Mouse (Mus musculus) MEL (cell line): ENCODE measurements at regions not wholly inside any gene's neighbourhood (a gene's known extent, or its start where the extent isn't known, plus 50 kb on each side); places are given as distances from the start of the nearest gene placed in this dataset.

Source experiments
- DNase-seq: peaks from one replicate; pipeline ENCODE4 v3.0.0; 2011; ENCODE audit warnings: low read depth, low spot score
- H3K27ac ChIP-seq: 2 replicates; pipeline ENCODE4 v1.5.1; 2012; ENCODE audit warnings: low read depth, mild to moderate bottlenecking, control low read depth, low read length, moderate library complexity; ENCODE audit not compliant: control insufficient read depth
- H3K27me3 ChIP-seq, 2 experiments: fragments of 150-350 bp in 1 of 2; sonication (generic) in 1 of 2; 2 replicates each; pipeline ENCODE4 v1.6.1; 2012; ENCODE audit warnings: low read length in 2 of 2, mild to moderate bottlenecking in 2 of 2, improper control_type of control experiment in 1 of 2, moderate library complexity in 1 of 2; ENCODE audit not compliant: insufficient read depth in 2 of 2, control insufficient read depth in 1 of 2
- H3K36me3 ChIP-seq, 2 experiments: 2 replicates each; pipeline ENCODE4 v1.6.1; 2012 to 2014; ENCODE audit warnings: low read length in 2 of 2, improper control_type of control experiment in 1 of 2, inconsistent platforms in 1 of 2, mild to moderate bottlenecking in 1 of 2; ENCODE audit not compliant: insufficient read depth in 2 of 2, control insufficient read depth in 1 of 2
- H3K4me1 ChIP-seq, 2 experiments: fragments of 150-350 bp in 1 of 2; sonication (generic) in 1 of 2; 2 replicates each; pipeline ENCODE4 v1.6.1; 2012; ENCODE audit warnings: low read length in 2 of 2, improper control_type of control experiment in 1 of 2, mild to moderate bottlenecking in 1 of 2; ENCODE audit not compliant: insufficient read depth in 2 of 2, control insufficient read depth in 1 of 2
- H3K4me3 ChIP-seq, 2 experiments: fragments of 150-350 bp in 1 of 2; sonication (generic) in 1 of 2; 2 replicates each; pipeline ENCODE4 v1.5.1; 2012; ENCODE audit warnings: low read depth in 2 of 2, low read length in 2 of 2, mild to moderate bottlenecking in 2 of 2, moderate library complexity in 2 of 2, control low read depth in 1 of 2, improper control_type of control experiment in 1 of 2; ENCODE audit not compliant: control insufficient read depth in 1 of 2, insufficient read depth in 1 of 2
- H3K79me2 ChIP-seq: 2 replicates; pipeline ENCODE4 v1.6.1; 2012; ENCODE audit warnings: mild to moderate bottlenecking, low read length, moderate library complexity; ENCODE audit not compliant: control insufficient read depth, poor library complexity, insufficient read depth
- H3K9ac ChIP-seq: 2 replicates; pipeline ENCODE4 v1.6.1; 2012; ENCODE audit warnings: low read depth, mild to moderate bottlenecking, control low read depth, low read length, moderate library complexity; ENCODE audit not compliant: control insufficient read depth, poor library complexity, severe bottlenecking
- H3K9me3 ChIP-seq: fragments of 150-350 bp; sonication (generic); replicated peaks from 2 replicates; pipeline ENCODE4 v1.6.1; 2012; ENCODE audit warnings: mild to moderate bottlenecking, low read length, improper control_type of control experiment, moderate library complexity; ENCODE audit not compliant: insufficient read depth
- CHD2 ChIP-seq: IDR thresholded peaks from 2 replicates; pipeline ENCODE4 v1.6.1; 2011; ENCODE audit warnings: low read length, improper control_type of control experiment
- CTCF ChIP-seq, 3 experiments: IDR thresholded peaks in 2 of 3; conservative IDR thresholded peaks in 1 of 3; 2 replicates each; pipeline ENCODE4 v1.5.1; 2011 to 2012; ENCODE audit warnings: low read length in 3 of 3, low read depth in 2 of 3, mild to moderate bottlenecking in 2 of 3, improper control_type of control experiment in 1 of 3, inconsistent platforms in 1 of 3, mixed read lengths in 1 of 3, moderate library complexity in 1 of 3; ENCODE audit not compliant: control insufficient read depth in 1 of 3, insufficient read depth in 1 of 3, poor library complexity in 1 of 3, severe bottlenecking in 1 of 3
- E2F4 ChIP-seq: IDR thresholded peaks from 2 replicates; pipeline ENCODE4 v1.6.1; 2011; ENCODE audit warnings: low read depth, low read length, improper control_type of control experiment, borderline replicate concordance
- ELF1 ChIP-seq: IDR thresholded peaks from 2 replicates; pipeline ENCODE4 v1.6.1; 2014; ENCODE audit warnings: low read depth, mild to moderate bottlenecking, inconsistent platforms, low read length, improper control_type of control experiment, moderate library complexity
- EP300 ChIP-seq, 2 experiments: IDR thresholded peaks; 2 replicates each; pipeline ENCODE4 v1.6.1; 2011; ENCODE audit warnings: improper control_type of control experiment in 2 of 2, low read length in 2 of 2, low read depth in 1 of 2, mild to moderate bottlenecking in 1 of 2
- GABPA ChIP-seq: IDR thresholded peaks from 2 replicates; pipeline ENCODE4 v1.6.1; 2012; ENCODE audit warnings: low read depth, mild to moderate bottlenecking, inconsistent platforms, low read length, improper control_type of control experiment, moderate library complexity
- HCFC1 ChIP-seq: IDR thresholded peaks from 2 replicates; pipeline ENCODE4 v1.6.1; 2012; ENCODE audit warnings: low read depth, mild to moderate bottlenecking, inconsistent platforms, low read length, improper control_type of control experiment, moderate library complexity
- KAT2A ChIP-seq: conservative IDR thresholded peaks from 2 replicates; pipeline ENCODE4 v1.6.1; 2012; ENCODE audit warnings: low read depth, low read length, improper control_type of control experiment, inconsistent platforms
- MAFK ChIP-seq: IDR thresholded peaks from 2 replicates; pipeline ENCODE4 v1.6.1; 2011; ENCODE audit warnings: low read depth, mild to moderate bottlenecking, low read length, improper control_type of control experiment, borderline replicate concordance
- MAX ChIP-seq: IDR thresholded peaks from 2 replicates; pipeline ENCODE4 v1.6.1; 2011; ENCODE audit warnings: low read length, improper control_type of control experiment
- MYB ChIP-seq: IDR thresholded peaks from 2 replicates; pipeline ENCODE4 v1.6.1; 2011; ENCODE audit warnings: mild to moderate bottlenecking, low read depth, low read length, improper control_type of control experiment
- NELFE ChIP-seq: IDR thresholded peaks from 2 replicates; pipeline ENCODE4 v1.6.1; 2011; ENCODE audit warnings: low read depth, low read length, improper control_type of control experiment
- NRF1 ChIP-seq: IDR thresholded peaks from 2 replicates; pipeline ENCODE4 v1.6.1; 2014; ENCODE audit warnings: low read depth, mild to moderate bottlenecking, inconsistent platforms, low read length, improper control_type of control experiment, moderate library complexity; ENCODE audit not compliant: poor library complexity, insufficient read depth, severe bottlenecking
- POLR2AphosphoS2 ChIP-seq: IDR thresholded peaks from 2 replicates; pipeline ENCODE4 v1.6.1; 2011; ENCODE audit warnings: low read length, improper control_type of control experiment
- SIN3A ChIP-seq: IDR thresholded peaks from 2 replicates; pipeline ENCODE4 v1.6.1; 2012; ENCODE audit warnings: low read length, improper control_type of control experiment, inconsistent platforms
- TAL1 ChIP-seq: IDR thresholded peaks from 2 replicates; pipeline ENCODE4 v1.6.1; 2012; ENCODE audit warnings: mild to moderate bottlenecking, inconsistent platforms, low read length, moderate library complexity, mixed read lengths
- USF1 ChIP-seq: IDR thresholded peaks from 2 replicates; pipeline ENCODE4 v1.6.1; 2014; ENCODE audit warnings: low read depth, mild to moderate bottlenecking, inconsistent platforms, low read length, improper control_type of control experiment, moderate library complexity
- ZC3H11A ChIP-seq: IDR thresholded peaks from 2 replicates; pipeline ENCODE4 v1.6.1; 2012; ENCODE audit warnings: low read depth, mild to moderate bottlenecking, inconsistent platforms, low read length, improper control_type of control experiment
- ZNF384 ChIP-seq: IDR thresholded peaks from 2 replicates; pipeline ENCODE4 v1.6.1; 2012; ENCODE audit warnings: low read depth, mild to moderate bottlenecking, inconsistent platforms, low read length, improper control_type of control experiment

DNA sequence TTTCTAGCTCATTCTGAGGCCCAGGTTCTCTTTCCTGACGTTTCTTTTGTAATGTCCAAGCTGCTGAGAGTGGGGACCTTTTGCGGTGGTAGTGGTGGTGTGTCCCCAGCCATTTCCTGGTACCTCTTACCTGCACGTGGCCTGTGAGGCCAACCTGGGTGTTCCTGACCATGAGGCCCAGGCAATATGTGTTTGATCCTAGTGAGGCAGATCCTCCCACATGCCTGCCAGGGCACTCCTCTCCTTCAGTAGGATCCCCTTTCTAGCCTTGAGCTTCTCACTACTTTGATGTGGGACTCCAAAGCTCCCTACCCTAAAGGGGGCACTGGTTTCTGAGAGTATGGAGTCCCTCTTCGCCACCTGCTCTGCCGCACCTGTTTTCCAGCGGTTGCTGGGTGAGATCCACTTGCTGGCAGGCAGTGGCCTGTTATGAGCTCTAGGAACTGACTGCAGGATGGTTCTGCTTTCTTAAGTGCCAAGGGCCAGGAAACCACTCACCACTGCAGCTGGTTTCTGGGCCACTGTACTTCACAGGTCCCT, 90.6 kb downstream of the Asb1 start:
- TF ChIP-seq E2F4 (no peak), POLR2AphosphoS2 (no peak), ZNF384 (no peak), MAFK (no peak), TAL1 (no peak), GABPA (no peak), NELFE (no peak)
- Histone ChIP-seq H3K79me2 (no peaks in the 10 kb centered on the region), H3K9me3 (no peaks in the 10 kb centered on the region), H3K4me3 (no peak overlapping the region), H3K9ac (no peak overlapping the region), H3K36me3 (no peaks in the 10 kb centered on the region), H3K27me3 (no peaks in the 10 kb centered on the region), H3K4me1 (no peaks in the 10 kb centered on the region), H3K27ac (no peak overlapping the region)
- DNase-seq: no peak

GRCm38 (mm10) chr1:91632906-91633493, 92.7 kb downstream of the Asb1 start:
- Histone ChIP-seq H3K27me3 (no peaks in the 10 kb centered on the region), H3K36me3 (no peaks in the 10 kb centered on the region), H3K27ac (no peak overlapping the region), H3K4me3 (no peak overlapping the region), H3K9me3 (no peaks in the 10 kb centered on the region), H3K9ac (no peak overlapping the region), H3K79me2 (no peaks in the 10 kb centered on the region), H3K4me1 (no peaks in the 10 kb centered on the region)
- no peak for DNase-seq
- TF ChIP-seq MAX (no peak), NELFE (no peak), SIN3A (no peak), USF1 (no peak), MAFK (no peak), NRF1 (no peak), MYB (no peak), EP300 (IDR thresholded peaks at IDR 0.05; ENCODE audit: low read depth in 1 of 2, low read length in 2 of 2) (no peak), ELF1 (no peak), HCFC1 (no peak), ZC3H11A (no peak), KAT2A (no peak), CHD2 (no peak), CTCF (IDR thresholded peaks at IDR 0.05 in 2 of 3, conservative IDR thresholded peaks at IDR 0.05 in 1 of 3; ENCODE audit: control insufficient read depth in 1 of 3, insufficient read depth in 1 of 3, low read depth in 2 of 3, low read length in 3 of 3, poor library complexity in 1 of 3, severe bottlenecking in 1 of 3) (no peak)
